Mouse (Mus musculus): ENCODE data around the gene Pold3. TPM values are rescaled to one million over a fixed set of nuclear protein-coding genes. Genes with fewer than 3 reads are reported as not detected.

Pold3 gene
- polyA plus RNA-seq, 1 experiment = 19.8 TPM

- TF ChIP-seq FOSL1 (IDR thresholded peaks at IDR 0.05; ENCODE audit: insufficient read depth, low read length, poor library complexity, severe bottlenecking) (no peak), MYOG (IDR thresholded peaks at IDR 0.05; ENCODE audit: control insufficient read depth, extremely low read depth, insufficient read length) (no peak), CTCF (IDR thresholded peaks at IDR 0.05; ENCODE audit: control insufficient read depth, insufficient read depth, insufficient read length) (no peak), MAX (IDR thresholded peaks at IDR 0.05) (no peak), USF1 (IDR thresholded peaks at IDR 0.05; ENCODE audit: low read depth) (no peak), CEBPB (IDR thresholded peaks at IDR 0.05; ENCODE audit: low read depth) (no peak), MYOD1 (IDR thresholded peaks at IDR 0.05; ENCODE audit: control insufficient read depth, insufficient read length, low read depth) (no peak)
- no peak overlapping the region for H3K4me3 ChIP-seq (ENCODE audit: insufficient read depth, poor library complexity, severe bottlenecking)
- no peaks in the 10 kb centered on the region for H3K79me3 ChIP-seq (ENCODE audit: low read depth)
- no peak overlapping the region for H3ac ChIP-seq (ENCODE audit: control insufficient read depth, insufficient read length, low read depth)
- H3K79me2 ChIP-seq (ENCODE audit: control insufficient read depth, insufficient read depth) = no peaks in the 10 kb centered on the region
- no peaks in the 10 kb centered on the region for H3K27me3 ChIP-seq (ENCODE audit: control insufficient read depth, insufficient read depth, insufficient read length)
- peaks cover 74% of the 10 kb centered on the region for H3K36me3 ChIP-seq (ENCODE audit: control insufficient read depth, insufficient read depth)
Observed at GRCm38 (mm10) chr7:100086159-100086755, 35.1 kb downstream of the Pold3 start.

GRCm38 (mm10) chr7:100083812-100084211 lies 37.6 kb downstream of the Pold3 start:
- TF ChIP-seq FOSL1 (IDR thresholded peaks at IDR 0.05; ENCODE audit: insufficient read depth, low read length, poor library complexity, severe bottlenecking) (no peak), MYOD1 (IDR thresholded peaks at IDR 0.05; ENCODE audit: control insufficient read depth, insufficient read length, low read depth) (no peak), CEBPB (IDR thresholded peaks at IDR 0.05; ENCODE audit: low read depth) (no peak), CTCF (IDR thresholded peaks at IDR 0.05; ENCODE audit: control insufficient read depth, insufficient read depth, insufficient read length) (no peak), USF1 (IDR thresholded peaks at IDR 0.05; ENCODE audit: low read depth) (no peak), MYOG (IDR thresholded peaks at IDR 0.05; ENCODE audit: control insufficient read depth, extremely low read depth, insufficient read length) (no peak), MAX (IDR thresholded peaks at IDR 0.05) (no peak)
- Histone ChIP-seq H3K79me3 (ENCODE audit: low read depth) (no peaks in the 10 kb centered on the region), H3K36me3 (ENCODE audit: control insufficient read depth, insufficient read depth) (peaks cover 55% of the 10 kb centered on the region)

GRCm38 (mm10) chr7:100082836-100083235 lies 38.5 kb downstream of the Pold3 start:
- Histone ChIP-seq H3K36me3 (ENCODE audit: control insufficient read depth, insufficient read depth) (peaks cover 49% of the 10 kb centered on the region), H3K79me3 (ENCODE audit: low read depth) (no peaks in the 10 kb centered on the region), H3ac (ENCODE audit: control insufficient read depth, insufficient read length, low read depth) (no peak overlapping the region), H3K79me2 (ENCODE audit: control insufficient read depth, insufficient read depth) (no peaks in the 10 kb centered on the region), H3K4me3 (ENCODE audit: insufficient read depth, poor library complexity, severe bottlenecking) (no peak overlapping the region), H3K27me3 (ENCODE audit: control insufficient read depth, insufficient read depth, insufficient read length) (no peaks in the 10 kb centered on the region)
- TF ChIP-seq FOSL1 (IDR thresholded peaks at IDR 0.05; ENCODE audit: insufficient read depth, low read length, poor library complexity, severe bottlenecking) = no peak
- no peak for TF ChIP-seq MYOD1 (IDR thresholded peaks at IDR 0.05; ENCODE audit: control insufficient read depth, insufficient read length, low read depth)

More at GRCm38 (mm10) chr7:100083812-100084211, 37.6 kb downstream of the Pold3 start:
- Histone ChIP-seq H3K79me2 (ENCODE audit: control insufficient read depth, insufficient read depth) (no peaks in the 10 kb centered on the region), H3K27me3 (ENCODE audit: control insufficient read depth, insufficient read depth, insufficient read length) (no peaks in the 10 kb centered on the region), H3K4me3 (ENCODE audit: insufficient read depth, poor library complexity, severe bottlenecking) (no peak overlapping the region), H3ac (ENCODE audit: control insufficient read depth, insufficient read length, low read depth) (no peak overlapping the region)

GRCm38 (mm10) chr7:100080087-100080781 lies 41.1 kb downstream of the Pold3 start:
- no peak overlapping the region for H3ac ChIP-seq (ENCODE audit: control insufficient read depth, insufficient read length, low read depth)
- no peaks in the 10 kb centered on the region for H3K27me3 ChIP-seq (ENCODE audit: control insufficient read depth, insufficient read depth, insufficient read length)
- H3K79me2 ChIP-seq (ENCODE audit: control insufficient read depth, insufficient read depth) = no peaks in the 10 kb centered on the region
- H3K4me3 ChIP-seq (ENCODE audit: insufficient read depth, poor library complexity, severe bottlenecking) = no peak overlapping the region
- H3K36me3 ChIP-seq (ENCODE audit: control insufficient read depth, insufficient read depth) = peaks cover 24% of the 10 kb centered on the region
- no peaks in the 10 kb centered on the region for H3K79me3 ChIP-seq (ENCODE audit: low read depth)
- TF ChIP-seq MYOG (IDR thresholded peaks at IDR 0.05; ENCODE audit: control insufficient read depth, extremely low read depth, insufficient read length) = no peak

GRCm38 (mm10) chr7:100077071-100077470 lies 44.3 kb downstream of the Pold3 start:
- peaks cover 5% of the 10 kb centered on the region for H3K36me3 ChIP-seq (ENCODE audit: control insufficient read depth, insufficient read depth)
- H3K4me3 ChIP-seq (ENCODE audit: insufficient read depth, poor library complexity, severe bottlenecking) = no peak overlapping the region
- no peak overlapping the region for H3ac ChIP-seq (ENCODE audit: control insufficient read depth, insufficient read length, low read depth)
- no peaks in the 10 kb centered on the region for H3K27me3 ChIP-seq (ENCODE audit: control insufficient read depth, insufficient read depth, insufficient read length)
- TF ChIP-seq CEBPB (IDR thresholded peaks at IDR 0.05; ENCODE audit: low read depth) (no peak), CTCF (IDR thresholded peaks at IDR 0.05; ENCODE audit: control insufficient read depth, insufficient read depth, insufficient read length) (no peak), MYOD1 (IDR thresholded peaks at IDR 0.05; ENCODE audit: control insufficient read depth, insufficient read length, low read depth) (no peak), MYOG (IDR thresholded peaks at IDR 0.05; ENCODE audit: control insufficient read depth, extremely low read depth, insufficient read length) (no peak), USF1 (IDR thresholded peaks at IDR 0.05; ENCODE audit: low read depth) (no peak), MAX (IDR thresholded peaks at IDR 0.05) (no peak), FOSL1 (IDR thresholded peaks at IDR 0.05; ENCODE audit: insufficient read depth, low read length, poor library complexity, severe bottlenecking) (no peak)
- H3K79me3 ChIP-seq (ENCODE audit: low read depth) = no peaks in the 10 kb centered on the region
- no peaks in the 10 kb centered on the region for H3K79me2 ChIP-seq (ENCODE audit: control insufficient read depth, insufficient read depth)

GRCm38 (mm10) chr7:100076296-100076695 lies 45.1 kb downstream of the Pold3 start:
- Histone ChIP-seq H3K4me3 (ENCODE audit: insufficient read depth, poor library complexity, severe bottlenecking) (no peak overlapping the region), H3K27me3 (ENCODE audit: control insufficient read depth, insufficient read depth, insufficient read length) (no peaks in the 10 kb centered on the region), H3ac (ENCODE audit: control insufficient read depth, insufficient read length, low read depth) (no peak overlapping the region), H3K36me3 (ENCODE audit: control insufficient read depth, insufficient read depth) (no peaks in the 10 kb centered on the region), H3K79me3 (ENCODE audit: low read depth) (no peaks in the 10 kb centered on the region), H3K79me2 (ENCODE audit: control insufficient read depth, insufficient read depth) (no peaks in the 10 kb centered on the region)
- TF ChIP-seq CTCF (IDR thresholded peaks at IDR 0.05; ENCODE audit: control insufficient read depth, insufficient read depth, insufficient read length) (no peak), CEBPB (IDR thresholded peaks at IDR 0.05; ENCODE audit: low read depth) (no peak), MAX (IDR thresholded peaks at IDR 0.05) (no peak), USF1 (IDR thresholded peaks at IDR 0.05; ENCODE audit: low read depth) (no peak), MYOD1 (IDR thresholded peaks at IDR 0.05; ENCODE audit: control insufficient read depth, insufficient read length, low read depth) (no peak), FOSL1 (IDR thresholded peaks at IDR 0.05; ENCODE audit: insufficient read depth, low read length, poor library complexity, severe bottlenecking) (no peak), MYOG (IDR thresholded peaks at IDR 0.05; ENCODE audit: control insufficient read depth, extremely low read depth, insufficient read length) (no peak)

Data from C2C12 (cell line).